Comparison of ENCODE assay signal across 20 mouse cellular contexts in the genomic region with DNA sequence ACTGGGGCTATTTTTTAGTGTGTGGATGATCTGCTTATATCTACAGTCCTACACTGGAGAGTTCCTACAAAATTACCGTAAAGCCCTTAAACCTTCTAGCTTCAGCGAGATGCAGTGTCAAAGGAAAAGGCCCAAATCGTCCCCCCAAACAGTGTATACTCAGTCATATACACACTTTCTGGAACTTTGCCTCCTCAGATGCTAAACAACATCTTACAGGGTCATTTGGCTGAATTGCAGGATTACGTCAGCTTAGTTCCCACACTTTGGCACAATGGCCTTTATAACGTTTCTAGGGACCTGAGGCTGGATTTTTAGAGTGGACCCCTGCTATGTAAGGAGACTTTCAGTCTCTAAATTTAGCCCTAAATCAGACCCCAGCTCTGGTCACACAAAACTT. TPM values are rescaled to one million over a fixed set of nuclear protein-coding genes. Genes with fewer than 3 reads are reported as not detected.
"Had no signal": no experiment of that assay in that cellular context is flagged by ENCODE, and none has a peak within 500 bp of the region (broad histone marks: within the 10 kb centered on the region; RNA-seq: fewer than 3 reads in every experiment).

No protein-coding gene starts in this region.

- H3K4me1 ChIP-seq: liver, embryonic 15.5 days; lung, embryonic 15.5 days; megakaryocyte, embryonic 14.5 days; midbrain, embryonic 12.5 days; neural tube, embryonic 12.5 days; stomach, embryonic 15.5 days had no signal

- H3K36me3 ChIP-seq: liver, embryonic 15.5 days; lung, embryonic 15.5 days; midbrain, embryonic 12.5 days; neural tube, embryonic 12.5 days; stomach, embryonic 15.5 days had no signal

- DNase-seq: liver, postnatal 0 days; lung, adult 2 months; lung, postnatal 14 days; lung, postnatal 36 days; midbrain, embryonic 14.5 days; right cerebral cortex, postnatal 14 days; thymus, postnatal 14 days; thymus, postnatal 36 days had no signal

- H3K9me3 ChIP-seq: liver, embryonic 15.5 days; lung, embryonic 15.5 days; megakaryocyte, embryonic 14.5 days; midbrain, embryonic 12.5 days; neural tube, embryonic 12.5 days; stomach, embryonic 15.5 days had no signal

- H3K9ac ChIP-seq: liver, embryonic 15.5 days; liver, postnatal 0 days; lung, embryonic 15.5 days; midbrain, embryonic 12.5 days; neural tube, embryonic 12.5 days; stomach, embryonic 15.5 days had no signal

- H3K4me2 ChIP-seq: liver, embryonic 15.5 days; lung, embryonic 15.5 days; midbrain, embryonic 12.5 days; neural tube, embryonic 12.5 days; stomach, embryonic 15.5 days had no signal

- ATAC-seq: liver, postnatal 0 days; lung, postnatal 0 days; midbrain, embryonic 16.5 days had no signal

- H3K27ac ChIP-seq: liver, embryonic 15.5 days; lung, embryonic 15.5 days; macrophage; midbrain, embryonic 12.5 days; neural tube, embryonic 12.5 days; stomach, embryonic 15.5 days; stomach, postnatal 0 days had no signal

- H3K27me3 ChIP-seq: liver, embryonic 15.5 days; lung, embryonic 15.5 days; megakaryocyte, embryonic 14.5 days; neural tube, embryonic 12.5 days; stomach, embryonic 15.5 days had no signal

- H3K4me3 ChIP-seq: liver, embryonic 15.5 days; lung, embryonic 15.5 days; megakaryocyte, embryonic 14.5 days; midbrain, embryonic 12.5 days; neural tube, embryonic 12.5 days; stomach, embryonic 15.5 days had no signal

RNA-seq across cellular contexts. Expression of a gene that starts 16.6 kb away (rescaled TPM):
- total RNA-seq: monocyte, adult 5-6 weeks had no signal
- polyA plus RNA-seq: midbrain, embryonic 12.5 days; midbrain, embryonic 14.5 days; midbrain, embryonic 16.5 days; neural tube, embryonic 14.5 days had no signal
